Mouse (Mus musculus): ENCODE data around the gene Chd1.
"Not testable (repeated sequence)": the region's sequence is repeated elsewhere in the genome, so short reads cannot be mapped to it uniquely, and the experiment has no call there.

Chd1 gene

GRCm38 (mm10) chr17:15737346-15737917 is 32.7 kb downstream of the Chd1 start:
- no peak for DNase-seq (ENCODE audit: low read depth)

DNA sequence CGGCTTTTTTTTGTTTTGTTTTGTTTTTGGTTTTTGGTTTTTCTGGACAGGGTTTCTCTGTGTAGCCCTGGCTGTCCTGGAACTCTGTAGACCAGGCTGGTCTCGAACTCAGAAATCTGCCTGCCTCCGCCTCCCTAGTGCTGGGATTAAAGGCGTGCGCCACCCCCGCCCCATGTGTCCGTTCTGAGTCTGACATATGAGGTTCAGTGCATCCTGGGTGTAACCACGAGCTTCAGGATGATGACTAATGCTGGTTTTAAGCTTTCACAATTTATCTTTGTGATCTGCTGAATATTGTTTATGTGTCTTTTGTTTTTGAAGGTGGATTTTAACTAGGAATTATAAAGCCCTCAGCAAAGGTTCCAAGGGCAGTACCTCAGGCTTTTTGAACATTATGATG is 37.1 kb downstream of the Chd1 start:
- DNase-seq (ENCODE audit: low read depth), result peak; percentile 51

GRCm38 (mm10) chr17:15742953-15743352 is 38.2 kb downstream of the Chd1 start:
- DNase-seq (ENCODE audit: low read depth), result peak; percentile 18

GRCm38 (mm10) chr17:15743379-15743778 is 38.6 kb downstream of the Chd1 start:
- DNase-seq (ENCODE audit: low read depth), result peak; percentile 37

GRCm38 (mm10) chr17:15746696-15747095 is 41.9 kb downstream of the Chd1 start:
- no peak for DNase-seq (ENCODE audit: low read depth)

DNA sequence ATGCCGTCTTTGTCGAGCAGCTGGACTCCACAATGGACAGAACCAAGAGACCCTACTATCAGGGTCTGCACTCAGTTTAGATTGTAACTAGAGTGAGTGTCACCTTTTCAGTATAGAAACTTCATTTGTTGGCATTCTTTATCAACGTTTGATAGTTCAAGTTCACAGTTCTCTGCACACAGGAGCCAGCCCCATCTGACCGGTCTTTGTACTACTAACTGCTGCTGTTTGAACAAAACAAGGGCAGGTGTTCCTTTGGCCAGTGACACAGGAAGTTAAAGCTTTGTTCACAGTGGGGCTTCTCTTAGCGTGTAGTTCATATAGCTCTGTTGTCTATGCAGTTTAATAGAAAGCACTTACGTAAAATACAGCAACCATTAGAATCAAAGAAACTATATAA is 43.3 kb downstream of the Chd1 start:
- no peak for DNase-seq (ENCODE audit: low read depth)

DNA sequence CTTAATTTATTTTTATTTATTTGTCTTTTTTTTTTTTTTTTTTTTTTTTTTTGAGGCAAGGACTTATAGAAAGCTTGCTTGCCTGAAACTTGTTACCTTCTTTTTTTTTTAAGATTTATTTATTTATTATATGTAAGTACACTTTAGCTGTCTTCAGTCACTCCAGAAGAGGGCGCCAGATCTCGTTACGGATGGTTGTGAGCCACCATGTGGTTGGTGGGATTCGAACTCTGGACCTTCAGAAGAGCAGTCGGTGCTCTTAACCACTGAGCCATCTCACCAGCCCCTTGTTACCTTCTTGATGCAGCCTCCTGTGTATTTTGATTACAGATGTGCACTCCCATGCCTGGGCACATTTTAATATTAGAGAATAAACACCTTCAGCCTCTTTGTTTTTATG is 46.5 kb downstream of the Chd1 start:
- not testable (repeated sequence) for DNase-seq (ENCODE audit: low read depth)

DNA sequence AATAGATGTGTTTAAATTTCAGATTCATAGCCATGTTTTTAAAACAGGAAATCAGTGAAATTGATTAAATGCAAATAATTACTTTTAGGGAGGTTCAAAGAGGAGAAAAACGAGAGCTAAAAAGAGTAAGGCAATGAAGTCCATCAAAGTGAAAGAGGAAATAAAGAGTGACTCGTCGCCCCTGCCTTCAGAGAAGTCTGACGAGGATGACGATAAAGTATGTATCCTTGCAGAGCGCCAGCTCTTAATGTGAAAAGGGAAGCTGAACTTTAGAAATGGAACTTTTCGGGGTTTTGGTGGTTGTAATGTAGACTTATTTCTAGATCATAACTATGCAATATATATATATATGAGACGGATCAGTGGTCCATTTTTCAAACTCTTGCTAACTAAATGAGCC is 56.4 kb downstream of the Chd1 start:
- DNase-seq (ENCODE audit: low read depth), result no peak

DNA sequence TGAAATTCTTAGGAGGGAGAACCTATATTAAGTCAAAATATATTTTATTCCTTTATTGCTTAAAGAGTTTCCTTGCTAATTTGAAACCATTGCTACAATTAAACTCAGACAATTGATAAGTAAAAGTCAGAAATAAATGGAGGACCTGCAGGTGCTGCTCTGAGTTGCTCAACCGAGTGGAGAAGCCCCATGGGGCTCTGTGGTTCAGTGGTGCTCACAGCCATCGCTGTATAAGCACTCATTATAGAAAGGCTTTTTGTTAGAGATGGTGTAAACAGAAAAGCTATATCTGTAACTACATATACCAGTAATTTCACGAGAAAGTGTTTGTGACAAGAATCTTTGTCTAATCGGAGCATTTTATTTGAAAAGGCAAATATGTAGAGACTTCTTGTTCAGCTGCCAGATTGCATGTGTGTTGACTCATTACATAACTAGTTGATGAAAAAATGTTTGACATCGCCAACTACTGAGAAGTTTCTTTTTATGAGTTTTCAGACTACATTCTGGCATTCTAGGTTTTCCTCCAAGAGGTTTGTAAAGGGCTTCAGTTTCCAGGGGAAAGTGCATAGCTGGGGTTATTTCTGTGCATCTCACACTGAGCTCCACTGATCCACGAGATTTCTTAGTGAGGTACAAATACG is 64.4 kb downstream of the Chd1 start:
- DNase-seq (ENCODE audit: low read depth), result no peak

- DNase-seq (ENCODE audit: low read depth), result no peak
These were observed 69.2 kb downstream of the Chd1 start for GRCm38 (mm10) chr17:15773956-15774355.

DNA sequence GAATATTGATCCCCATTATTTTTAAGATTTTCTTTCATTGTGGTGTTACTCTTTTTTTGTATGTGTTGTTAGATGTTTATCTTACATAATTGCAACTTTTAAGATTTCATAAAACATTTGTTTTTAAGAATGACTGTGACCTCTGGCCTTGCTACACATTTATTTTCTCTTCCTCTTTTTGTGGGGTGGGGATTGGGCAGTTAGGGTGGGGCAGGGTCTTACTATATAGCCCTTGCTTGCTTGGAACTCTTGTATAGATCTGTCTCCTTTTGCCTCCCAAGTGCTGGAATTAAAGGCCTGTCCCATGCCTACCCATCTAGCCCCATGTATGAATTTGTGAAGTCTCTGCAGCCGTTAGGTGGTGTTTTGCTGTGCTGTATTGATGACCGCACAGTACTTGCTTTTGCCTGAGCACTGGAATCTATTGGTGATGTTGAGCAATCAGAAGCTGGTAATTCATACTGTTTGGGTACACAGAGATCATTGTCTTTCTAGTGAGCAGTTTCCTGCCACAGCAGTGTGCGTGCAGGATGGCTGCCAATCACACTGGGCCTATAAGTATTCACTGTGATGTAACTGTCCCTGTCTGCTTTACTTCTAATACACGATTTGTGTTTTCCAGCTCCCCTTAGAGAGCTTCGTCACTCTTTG is 69.9 kb downstream of the Chd1 start:
- no peak for DNase-seq (ENCODE audit: low read depth)

GRCm38 (mm10) chr17:15776349-15776748 is 71.6 kb downstream of the Chd1 start:
- DNase-seq (ENCODE audit: low read depth), result no peak

DNA sequence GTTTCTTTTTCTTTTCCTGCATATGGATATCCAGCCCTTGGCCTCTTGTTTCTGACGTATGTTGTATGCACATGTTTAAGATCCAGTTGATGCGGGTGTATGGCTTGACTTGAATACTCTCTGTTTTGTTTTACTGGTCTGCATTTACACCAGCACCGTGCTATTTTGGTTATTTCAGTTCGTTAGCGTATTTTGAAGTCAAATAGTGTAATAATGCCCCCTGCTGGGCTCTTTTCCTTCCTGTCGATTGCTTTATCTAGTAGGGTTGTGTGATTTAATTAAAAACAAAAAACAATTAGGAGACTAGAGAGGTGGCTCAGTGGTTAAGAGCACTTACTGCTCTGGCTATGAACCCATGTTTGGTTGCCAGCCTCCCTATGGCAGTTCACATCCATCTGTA is 73.2 kb downstream of the Chd1 start:
- DNase-seq (ENCODE audit: low read depth), result peak; percentile 37

DNA sequence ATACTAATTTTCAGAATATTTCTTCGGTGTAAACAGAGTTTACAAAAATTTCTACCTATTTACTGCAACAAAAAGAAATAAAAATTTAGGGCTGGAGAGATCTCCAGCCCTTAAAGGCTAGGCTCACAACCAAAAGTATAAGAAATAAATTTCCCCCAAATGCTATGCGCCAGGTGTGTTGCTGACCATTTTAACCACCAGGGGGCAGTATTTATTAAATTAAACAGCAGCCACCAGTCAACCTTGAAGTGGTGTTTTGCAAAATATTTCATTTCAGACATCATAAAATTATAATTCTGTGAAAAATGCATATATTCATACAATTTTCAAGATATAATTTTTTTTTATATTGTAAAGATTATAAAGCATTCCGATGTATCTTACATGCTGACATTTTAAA is 82.3 kb downstream of the Chd1 start:
- peak; percentile 71 for DNase-seq (ENCODE audit: low read depth)

- no peak for DNase-seq (ENCODE audit: low read depth)
These were observed 85.9 kb downstream of the Chd1 start for GRCm38 (mm10) chr17:15790716-15791115.

DNA sequence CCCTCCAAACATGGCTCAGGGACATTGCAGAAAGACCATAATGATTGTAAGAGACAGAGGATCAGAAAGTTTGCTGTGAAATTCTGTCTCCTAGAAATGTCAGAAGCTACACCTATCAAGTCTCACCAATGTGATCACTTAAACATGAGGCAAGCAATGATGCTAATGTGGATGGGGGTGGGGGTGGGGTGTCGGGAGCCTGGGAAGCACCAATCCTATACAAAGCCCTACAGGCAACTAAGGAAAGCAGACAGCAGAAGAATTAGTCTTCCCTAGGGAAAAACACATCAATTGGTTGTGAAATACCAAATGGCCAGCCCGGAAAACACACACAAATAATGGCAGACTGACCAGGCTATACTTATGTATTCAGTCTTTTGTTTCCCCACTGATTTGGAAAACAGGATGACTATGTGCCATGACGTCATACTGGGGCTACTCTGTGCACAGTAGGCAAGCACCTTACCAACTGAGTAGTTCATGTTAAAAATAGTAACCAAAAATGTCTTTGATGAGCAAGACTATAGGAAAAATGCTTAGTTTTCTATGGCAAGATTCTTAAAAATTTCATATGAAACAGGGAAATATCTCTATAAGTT is 94.5 kb downstream of the Chd1 start:
- no peak for DNase-seq (ENCODE audit: low read depth)

- DNase-seq (ENCODE audit: low read depth), result peak; percentile 60
These were observed 99.4 kb downstream of the Chd1 start for GRCm38 (mm10) chr17:15804008-15804812.

DNA sequence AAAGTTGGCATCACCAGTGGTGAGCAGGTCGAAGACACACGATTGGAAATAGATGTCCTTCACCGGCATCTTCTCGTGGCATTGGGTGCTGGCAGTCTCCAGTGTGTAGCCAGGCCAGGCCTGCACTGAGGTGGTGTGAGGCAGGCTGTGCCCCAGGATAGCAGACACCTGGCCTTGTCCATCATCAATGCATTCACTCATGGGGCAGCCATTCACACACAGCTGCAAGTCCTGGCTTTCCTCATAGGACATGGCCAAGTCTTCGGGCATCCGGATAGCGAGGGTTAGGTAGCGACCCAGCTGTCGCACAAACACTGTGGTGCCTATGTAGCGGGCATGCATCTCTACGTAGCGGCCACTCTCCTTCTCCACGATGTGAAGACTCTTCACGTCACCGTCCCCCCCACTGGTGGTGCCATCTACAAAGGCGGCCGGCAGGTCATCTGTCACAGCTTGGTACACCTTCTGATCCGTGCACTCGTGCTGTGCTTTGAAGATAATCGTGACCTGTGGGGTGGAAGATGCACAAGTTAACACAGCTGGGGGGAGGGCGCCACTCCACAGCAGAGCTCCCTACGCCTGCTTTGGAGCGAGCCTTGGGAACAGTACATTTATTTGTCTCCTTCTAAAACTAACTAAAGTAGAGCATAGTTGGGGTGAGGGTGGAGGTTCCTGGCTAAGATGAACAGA is 102.7 kb downstream of the Chd1 start:
- no peak for DNase-seq (ENCODE audit: low read depth)

DNA sequence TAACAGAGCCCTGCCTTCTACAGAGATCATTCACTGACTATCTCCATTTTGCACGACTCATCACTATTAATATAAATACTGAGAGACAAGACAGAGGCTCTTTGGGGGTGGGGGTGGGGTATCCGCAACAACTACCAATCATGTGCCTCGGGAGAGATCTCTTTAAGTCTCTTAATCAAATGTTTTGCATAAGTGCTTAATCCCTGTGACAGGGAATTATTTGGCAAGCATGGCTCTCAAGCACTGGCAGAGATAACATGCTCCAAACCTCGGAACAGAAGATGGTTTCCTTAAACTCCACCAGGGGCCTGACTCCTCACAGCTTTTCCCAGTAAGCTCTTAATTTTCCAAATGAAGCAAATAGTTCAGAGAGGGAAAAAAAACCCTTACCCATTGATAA is 103.2 kb downstream of the Chd1 start:
- DNase-seq (ENCODE audit: low read depth), result no peak

GRCm38 (mm10) chr17:15808468-15809374 is 104.0 kb downstream of the Chd1 start:
- no peak for DNase-seq (ENCODE audit: low read depth)

- no peak for DNase-seq (ENCODE audit: low read depth)
These were observed 105.2 kb downstream of the Chd1 start for GRCm38 (mm10) chr17:15809949-15810348.
